Mouse (Mus musculus) testis, adult 2 months (tissue): ENCODE data around the gene Zfp382.

Experiments
- CTCF ChIP-seq: fragments of 200-500 bp; IDR thresholded peaks from 2 replicates; pipeline ENCODE4 v1.5.1; 2012; ENCODE audit warnings: low read depth, mild to moderate bottlenecking, inconsistent platforms, low read length, moderate library complexity; ENCODE audit not compliant: control insufficient read depth, insufficient read depth, insufficient replicate concordance
- POLR2A ChIP-seq: fragments of 200-500 bp; IDR thresholded peaks from 2 replicates; pipeline ENCODE4 v1.6.1; 2012; ENCODE audit warnings: low read depth, mild to moderate bottlenecking, inconsistent platforms, low read length, moderate library complexity; ENCODE audit not compliant: control insufficient read depth

- TF ChIP-seq POLR2A = no peak
- no peak for TF ChIP-seq CTCF
Measured at GRCm38 (mm10) chr7:30143555-30144209, 21.9 kb downstream of the Zfp382 start.
